Mouse (Mus musculus): ENCODE measurements around the gene Panx2.

Panx2 gene

DNA sequence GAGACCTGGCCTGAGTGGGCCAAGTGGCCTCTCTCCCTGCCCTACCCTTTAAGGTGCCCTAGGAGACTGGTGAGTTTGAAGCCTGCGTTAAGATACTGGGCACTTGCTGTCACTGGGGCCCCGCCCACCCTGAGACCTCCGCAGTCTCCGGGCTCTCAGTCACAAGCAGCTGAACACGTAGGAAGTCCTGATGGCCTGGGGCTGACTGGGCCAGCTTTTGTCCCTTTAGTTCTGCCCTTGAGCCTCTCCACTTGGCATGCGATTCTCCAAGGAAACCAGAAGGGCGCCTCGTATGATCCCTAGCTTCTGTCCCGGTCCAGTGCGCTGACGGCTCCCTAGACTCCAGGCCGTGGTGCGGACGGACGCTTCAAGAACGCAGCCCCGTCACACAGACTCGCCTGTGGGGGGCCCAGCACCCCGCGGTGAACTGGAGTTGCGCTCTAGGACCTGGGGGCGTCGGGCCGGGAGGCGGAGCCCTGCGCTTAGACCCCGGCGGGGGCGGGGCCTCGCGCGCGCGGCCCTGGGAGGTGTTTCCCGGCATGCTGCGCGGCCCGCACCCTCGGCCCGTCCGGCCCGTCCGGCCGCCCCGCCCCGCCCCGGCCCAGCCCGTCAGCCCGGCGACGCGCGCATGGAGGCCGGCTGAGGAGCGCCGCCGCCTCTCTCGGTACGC is 16.1 kb downstream of the Panx2 start:
- peak; percentile 61 for DNase-seq (ENCODE audit: low read depth)

GRCm38 (mm10) chr15:89076156-89076731 is 16.7 kb downstream of the Panx2 start:
- DNase-seq (ENCODE audit: low read depth), result no peak

DNA sequence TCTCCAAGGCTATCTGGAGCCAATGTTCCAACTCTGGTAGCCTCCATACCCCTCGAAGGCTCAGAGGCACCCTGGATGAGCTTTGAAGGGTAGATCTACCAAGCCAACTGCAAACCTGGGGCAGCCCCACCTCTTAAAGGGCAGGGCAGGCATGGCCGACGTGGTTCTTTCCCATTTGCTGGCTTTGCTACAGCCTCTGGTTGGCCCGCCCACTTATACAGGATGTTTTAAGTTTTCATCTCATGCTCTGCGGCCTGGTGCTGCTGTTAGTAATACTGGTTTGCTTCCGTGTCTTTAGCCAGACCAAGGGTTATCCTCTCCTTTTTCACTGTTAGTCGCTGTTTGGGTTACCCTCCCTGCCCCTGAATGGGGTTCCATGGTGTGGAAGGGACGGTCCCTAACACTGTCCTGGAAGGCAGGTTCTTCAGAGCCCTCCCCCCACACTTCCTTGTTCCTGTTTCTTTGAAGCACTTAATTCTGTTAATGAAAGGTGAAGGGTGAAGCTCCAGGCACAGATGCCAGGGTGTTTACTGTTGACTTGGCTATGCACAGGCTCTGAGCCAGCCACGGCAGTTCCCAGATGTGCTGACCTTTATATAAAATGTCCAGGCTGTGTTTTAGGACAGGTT is 18.8 kb downstream of the Panx2 start:
- DNase-seq (ENCODE audit: low read depth), result peak; percentile 69

GRCm38 (mm10) chr15:89083906-89084305 is 24.4 kb downstream of the Panx2 start:
- DNase-seq (ENCODE audit: low read depth), result no peak

DNA sequence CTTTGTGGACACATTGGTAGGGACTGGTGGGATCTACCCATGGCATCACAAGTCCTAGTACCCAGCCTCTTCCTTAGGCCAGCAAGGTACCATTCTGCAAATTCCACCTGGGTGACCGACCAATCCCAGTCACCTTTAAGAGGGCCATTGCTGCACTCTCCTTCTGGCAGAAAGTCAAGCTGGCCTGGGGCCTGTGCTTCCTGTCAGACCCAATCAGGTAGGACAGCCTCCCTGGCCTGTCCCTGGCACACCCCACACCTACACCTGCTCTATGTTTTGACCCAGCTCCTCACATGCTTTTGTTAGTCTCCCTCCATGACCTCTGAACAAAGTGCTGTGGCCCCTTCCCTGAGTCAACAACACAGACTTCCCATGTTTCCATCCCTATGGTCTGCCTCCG is 25.3 kb downstream of the Panx2 start:
- DNase-seq (ENCODE audit: low read depth), result no peak

- peak; percentile 81 for DNase-seq (ENCODE audit: low read depth)
These were observed 29.2 kb downstream of the Panx2 start, which contains the start of gene Selenoo for GRCm38 (mm10) chr15:89088607-89089247. TSS of gene Selenoo (plus strand) at chr15:89089084.

DNA sequence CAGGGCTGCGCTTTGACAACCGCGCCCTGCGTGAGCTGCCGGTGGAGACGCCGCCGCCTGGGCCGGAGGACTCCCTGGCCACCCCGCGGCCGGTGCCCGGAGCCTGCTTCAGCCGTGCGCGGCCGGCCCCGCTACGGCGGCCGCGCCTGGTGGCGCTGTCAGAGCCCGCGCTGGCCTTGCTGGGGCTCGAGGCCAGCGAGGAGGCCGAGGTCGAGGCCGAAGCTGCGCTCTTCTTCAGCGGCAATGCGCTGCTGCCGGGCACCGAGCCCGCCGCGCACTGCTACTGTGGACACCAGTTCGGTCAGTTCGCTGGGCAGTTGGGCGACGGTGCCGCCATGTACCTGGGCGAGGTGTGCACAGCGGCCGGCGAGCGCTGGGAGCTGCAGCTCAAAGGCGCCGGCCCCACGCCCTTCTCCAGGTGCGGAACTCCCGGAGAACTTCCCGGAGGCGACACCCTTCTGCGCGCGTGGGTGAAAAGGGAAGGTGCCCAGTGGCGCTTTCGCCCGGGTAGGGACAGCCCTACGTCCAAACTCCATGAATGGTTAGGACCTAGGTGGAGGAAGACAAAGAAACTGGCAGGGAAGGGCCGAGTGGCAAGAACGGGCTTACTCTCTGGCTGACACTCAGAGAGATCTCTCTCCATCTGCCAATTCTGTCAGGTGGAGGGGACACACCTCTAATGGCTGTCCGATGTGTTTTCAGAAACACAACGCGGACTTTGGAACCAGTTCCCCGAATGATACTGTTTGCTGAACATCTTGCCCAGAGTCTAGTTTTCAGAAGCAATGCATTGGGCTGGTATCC is 29.9 kb downstream of the Panx2 start:
- no peak for DNase-seq (ENCODE audit: low read depth)

GRCm38 (mm10) chr15:89090662-89091061 is 31.1 kb downstream of the Panx2 start:
- DNase-seq (ENCODE audit: low read depth), result no peak

DNA sequence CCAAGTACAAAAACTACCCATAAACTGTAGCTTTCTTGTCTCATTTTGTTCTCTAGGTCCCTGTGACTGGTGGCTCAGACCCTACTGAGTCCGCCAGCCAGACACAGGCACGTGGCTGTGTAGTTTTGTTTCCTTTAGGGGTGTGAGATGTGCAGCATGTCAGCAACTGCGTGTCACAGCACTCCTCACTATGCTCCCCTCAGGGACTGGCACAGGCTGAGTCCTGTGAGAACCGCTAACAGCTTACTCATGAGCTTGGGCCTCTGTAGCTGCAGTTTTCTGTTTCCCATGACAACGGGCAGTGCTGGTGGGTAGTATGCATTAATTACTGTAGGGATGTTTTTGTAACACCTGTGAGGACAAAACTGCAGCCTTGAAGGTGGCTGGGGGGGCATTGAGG is 32.6 kb downstream of the Panx2 start:
- DNase-seq (ENCODE audit: low read depth), result no peak

DNA sequence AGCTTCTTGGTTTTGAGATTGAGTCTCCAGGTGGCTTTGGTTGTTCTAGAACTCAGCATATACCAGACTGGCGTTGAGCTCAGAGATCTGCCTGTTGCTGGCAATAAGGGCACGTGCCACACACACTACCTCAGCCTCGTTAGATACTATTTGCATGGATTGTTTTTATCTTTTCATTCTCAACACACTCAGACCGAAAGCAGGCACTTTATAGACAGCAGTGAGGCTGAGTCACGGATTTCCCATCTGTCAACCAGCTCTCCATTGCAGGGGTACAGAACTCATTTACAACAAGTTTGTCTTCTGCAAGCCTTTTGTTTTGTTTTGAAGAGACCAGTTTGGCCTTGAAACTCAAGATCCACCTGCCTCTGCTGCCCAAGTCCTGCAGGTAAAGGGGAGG is 37.9 kb downstream of the Panx2 start:
- DNase-seq (ENCODE audit: low read depth), result no peak

DNA sequence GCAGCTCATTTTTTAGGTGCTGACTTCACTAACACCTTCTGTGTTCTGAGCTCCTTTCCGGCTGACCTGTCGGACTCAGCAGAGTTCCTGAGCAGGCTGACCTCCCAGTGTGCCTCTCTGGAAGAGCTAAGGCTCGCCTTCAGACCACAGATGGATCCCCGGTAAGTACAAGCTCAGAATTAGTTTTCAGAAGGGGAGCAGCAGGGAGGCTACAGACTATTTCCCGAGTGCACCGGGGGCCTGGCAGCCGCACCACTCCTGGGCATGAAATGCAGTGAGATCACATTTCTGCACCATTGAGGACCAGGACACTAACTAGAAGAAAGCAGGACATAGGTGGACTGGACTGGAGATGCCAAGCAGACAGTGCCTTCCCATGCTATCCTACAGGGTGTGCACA is 39.1 kb downstream of the Panx2 start:
- no peak for DNase-seq (ENCODE audit: low read depth)

DNA sequence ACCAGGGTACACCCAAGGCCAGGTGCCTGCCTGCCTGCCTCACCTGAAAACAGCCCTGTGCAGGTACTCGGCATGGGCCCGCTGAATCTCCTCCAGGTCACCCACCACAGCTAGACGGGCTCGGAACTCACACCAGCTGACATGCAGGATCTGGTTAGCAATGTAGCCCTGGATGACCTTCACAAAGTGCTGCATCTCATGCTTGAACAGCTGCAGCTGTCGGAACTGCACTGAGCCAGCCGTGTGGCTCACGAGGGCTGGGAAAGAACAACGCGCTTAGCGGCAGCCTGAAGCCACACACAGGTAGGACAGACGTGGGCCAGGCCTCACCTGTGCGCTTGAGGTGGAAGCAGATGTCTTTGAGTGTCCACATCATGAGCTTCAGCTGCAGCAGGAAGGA is 41.3 kb downstream of the Panx2 start:
- DNase-seq (ENCODE audit: low read depth), result no peak

DNA sequence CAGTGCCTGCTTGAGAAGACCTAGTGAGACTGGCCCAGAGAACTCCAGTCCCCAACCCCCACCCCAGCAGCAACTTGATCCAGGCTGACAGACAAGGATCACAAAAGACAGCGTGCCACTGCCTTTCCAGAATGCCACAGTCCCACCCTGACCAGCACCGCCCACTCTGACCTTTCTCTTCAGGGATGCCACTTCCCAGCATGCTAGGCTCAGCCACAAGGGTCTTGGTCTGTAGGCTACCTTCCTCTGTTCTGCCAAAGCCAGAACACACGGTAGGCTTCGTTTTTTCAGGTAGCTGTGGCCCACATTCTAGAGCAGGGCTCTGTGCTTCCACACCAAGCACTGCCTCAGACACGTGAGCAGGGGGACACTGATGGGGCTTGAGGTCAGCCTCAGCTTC is 43.1 kb downstream of the Panx2 start:
- DNase-seq (ENCODE audit: low read depth), result no peak

DNA sequence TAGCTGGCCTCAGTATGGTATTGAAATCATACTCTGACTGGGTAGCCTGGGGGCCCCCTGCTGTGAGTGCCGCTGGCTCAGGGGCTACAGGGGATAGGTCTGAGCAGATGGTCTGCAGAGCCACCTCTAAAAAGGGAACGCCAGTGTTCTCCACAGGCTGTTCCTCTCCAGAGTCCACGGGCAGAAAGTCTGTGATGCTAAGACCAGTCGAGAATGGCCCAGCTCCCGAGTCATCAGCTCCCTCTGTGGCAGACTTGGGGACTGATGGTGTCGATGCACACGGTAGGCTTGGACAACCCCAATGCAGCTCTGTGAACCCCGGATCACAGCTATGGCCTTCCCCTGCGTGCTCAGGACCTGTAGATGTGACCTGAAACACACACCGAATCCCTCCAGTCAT is 44.4 kb downstream of the Panx2 start:
- DNase-seq (ENCODE audit: low read depth), result no peak

DNA sequence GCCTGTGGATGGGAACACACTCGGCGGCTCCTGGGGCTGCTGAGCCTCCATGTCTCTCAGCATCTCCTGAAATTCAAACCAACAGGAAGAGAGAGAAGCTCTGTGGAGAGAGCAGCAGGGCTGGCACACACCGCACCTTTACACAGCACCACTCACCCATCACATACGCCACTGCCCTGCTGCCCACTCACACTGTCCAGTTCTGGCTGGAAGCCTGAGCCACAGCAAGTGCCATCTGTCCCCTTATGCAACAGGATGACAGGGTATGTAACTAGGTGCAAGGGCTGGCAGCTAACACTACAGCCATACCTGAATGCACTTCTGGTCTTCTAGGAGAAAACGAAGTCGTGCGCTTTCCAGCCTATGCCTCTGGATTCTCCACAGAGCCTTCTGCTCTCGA is 44.9 kb downstream of the Panx2 start:
- DNase-seq (ENCODE audit: low read depth), result no peak

DNA sequence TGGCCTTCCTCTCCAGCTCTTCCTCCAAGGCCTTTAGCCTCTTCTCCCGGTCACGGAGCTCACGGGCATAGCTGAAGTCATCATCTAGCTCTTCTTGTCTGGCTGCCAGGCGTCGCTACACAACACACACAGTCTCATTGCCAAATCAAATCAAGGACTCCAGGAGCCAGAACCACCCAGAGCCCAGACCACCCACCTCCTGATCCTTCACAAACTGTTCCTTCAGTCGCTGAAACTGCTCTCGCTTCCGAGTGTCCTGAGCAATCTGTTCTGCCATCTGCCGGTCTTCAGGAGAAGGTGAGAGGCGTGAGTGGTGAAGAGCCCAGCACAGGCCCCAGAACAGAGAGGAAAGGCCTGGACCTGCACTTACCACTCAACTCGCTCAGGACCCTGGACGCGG is 46.5 kb downstream of the Panx2 start:
- DNase-seq (ENCODE audit: low read depth), result no peak

DNA sequence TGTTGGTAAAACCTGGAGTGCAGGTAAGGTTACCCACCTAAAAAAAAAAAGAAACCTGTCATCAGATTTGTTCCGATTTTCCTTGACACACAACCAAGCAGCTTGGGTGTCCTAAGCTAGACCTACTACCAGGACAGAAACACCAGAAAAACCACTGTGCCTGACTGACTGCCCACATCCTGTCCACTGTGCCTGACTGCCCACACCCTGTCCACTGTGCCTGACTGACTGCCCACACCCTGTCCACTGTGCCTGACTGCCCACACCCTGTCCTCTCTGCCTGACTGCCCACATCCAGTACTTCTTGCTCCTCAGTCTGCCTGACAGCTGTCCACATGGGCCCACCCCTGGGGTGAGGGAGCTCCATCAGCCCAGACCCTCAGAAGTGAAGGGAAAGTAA is 47.4 kb downstream of the Panx2 start:
- no peak for DNase-seq (ENCODE audit: low read depth)

DNA sequence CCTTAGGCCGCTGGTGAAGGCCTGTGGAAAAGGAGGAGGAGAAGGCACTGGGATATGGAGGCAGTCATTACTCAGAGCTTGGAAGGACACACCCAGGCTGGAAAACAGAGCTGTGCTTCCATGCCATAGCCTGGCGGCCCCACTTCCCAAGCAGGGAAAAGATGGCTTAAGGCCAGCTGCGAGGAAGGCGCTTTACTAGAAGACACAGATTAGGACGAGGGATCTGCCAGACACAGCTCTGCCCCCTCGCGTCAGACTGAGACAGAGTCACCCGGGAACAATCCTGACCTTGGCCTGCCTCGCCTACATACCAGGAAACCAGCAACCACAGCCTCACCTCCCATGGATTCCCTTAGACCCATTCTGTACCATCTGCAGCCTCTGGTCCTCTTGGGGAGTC is 50.6 kb downstream of the Panx2 start:
- no peak for DNase-seq (ENCODE audit: low read depth)

DNA sequence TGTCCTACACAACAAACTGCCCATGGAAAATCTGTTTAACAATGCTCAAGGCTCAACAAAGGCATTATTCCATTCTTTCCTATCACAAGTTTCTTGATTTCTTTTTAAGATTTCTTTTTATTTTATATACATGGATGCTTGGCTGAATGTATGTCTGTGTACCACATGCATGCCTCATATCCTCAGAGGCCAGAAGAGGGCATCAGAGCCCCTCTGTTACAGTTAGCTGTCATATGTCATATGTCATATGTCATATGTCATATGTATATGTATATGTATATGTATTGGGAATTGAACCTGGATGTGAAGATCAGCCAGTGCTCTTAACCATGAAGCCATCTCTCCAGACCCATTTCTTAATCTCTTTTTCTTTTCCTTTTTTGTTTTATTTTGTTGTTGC is 58.5 kb downstream of the Panx2 start:
- DNase-seq (ENCODE audit: low read depth), result no peak

DNA sequence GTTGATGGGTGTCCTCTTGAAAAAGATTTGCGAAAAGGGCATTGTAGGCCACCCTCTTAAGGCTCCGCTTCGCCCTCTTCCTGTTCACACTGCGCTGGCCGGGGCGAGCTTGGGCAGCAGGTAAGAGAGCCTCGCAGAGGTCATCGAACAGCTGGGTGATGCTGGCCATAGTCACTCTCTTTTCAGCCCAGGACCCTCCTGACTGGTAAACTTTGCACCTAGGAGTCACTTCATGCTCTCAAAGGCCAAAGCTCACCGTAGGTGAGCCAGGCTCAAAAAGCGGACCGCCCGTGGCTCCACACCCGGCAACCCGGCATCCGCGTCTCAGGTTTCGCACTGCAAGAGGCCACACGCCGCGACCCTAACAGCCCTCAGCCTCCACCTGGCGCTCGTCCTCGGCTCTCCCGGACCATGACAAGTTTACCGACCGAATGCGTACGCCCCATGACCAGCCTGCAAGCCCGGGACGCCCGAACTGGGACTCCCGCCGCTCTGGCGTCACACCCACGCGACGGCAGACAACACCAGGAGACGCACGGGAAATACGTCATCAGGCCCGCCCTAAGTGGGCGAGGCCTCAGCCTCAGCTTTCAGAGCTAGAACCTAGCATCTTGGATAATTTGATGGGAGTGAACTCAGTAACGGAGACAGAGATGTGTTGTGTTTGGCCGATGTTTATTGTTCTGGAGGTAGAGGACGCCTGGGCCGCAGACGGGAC is 63.3 kb downstream of the Panx2 start, which contains the start of gene Tubgcp6:
TSS of gene Tubgcp6 (minus strand) at position 464 of the 718 bp plus-strand sequence.
- DNase-seq (ENCODE audit: low read depth), result peak; percentile 97
